Mouse (Mus musculus): ENCODE measurements around the gene Espn.

- TF ChIP-seq GATA1 (IDR thresholded peaks at IDR 0.05; ENCODE audit: borderline replicate concordance, low read length) (no peak), FLI1 (IDR thresholded peaks at IDR 0.05; ENCODE audit: low read length) (no peak)
These were observed 15.9 kb downstream of the Espn start for GRCm38 (mm10) chr4:152136112-152136875.

Data from megakaryocyte, embryonic 14.5 days (primary cell).